Comparison of ENCODE assay signal across 8 mouse cellular contexts in genomic region chr17:47521551-47522258, GRCm38 (mm10). TPM values are rescaled to one million over a fixed set of nuclear protein-coding genes. Genes with fewer than 3 reads are reported as not detected.
DNase-seq lines count a peak whose midpoint lies in the region; ATAC-seq lines count a peak whose summit lies in the region.

No protein-coding gene starts in this region.

- peak overlapping the region; percentile 96 for H3K27ac ChIP-seq in kidney, embryonic 14.5 days (ENCODE audit: low read depth, low read length)

- peak overlapping the region; percentile 9; the same call in 1 of the 2 replicates for H3K4me3 ChIP-seq in kidney, embryonic 14.5 days (ENCODE audit: low read length)

- 4% methylated on average over 16 of the region's 17 CpGs for WGBS in kidney, embryonic 14.5 days

- H3K4me1 ChIP-seq in kidney, embryonic 14.5 days (ENCODE audit: control insufficient read depth, insufficient read depth, low read length) = peaks cover 30% of the 10 kb centered on the region

- no peaks in the 10 kb centered on the region for H3K36me3 ChIP-seq in kidney, embryonic 14.5 days (ENCODE audit: control insufficient read depth, insufficient read depth, low read length)

- H3K27me3 ChIP-seq in kidney, embryonic 14.5 days (ENCODE audit: control insufficient read depth, insufficient read depth, low read length) = no peaks in the 10 kb centered on the region

- peak; percentile 94 for ATAC-seq in kidney, embryonic 14.5 days (ENCODE audit: low FRiP score, low TSS enrichment)

- H3K9ac ChIP-seq in kidney, embryonic 14.5 days (ENCODE audit: low read depth, low read length) = peak overlapping the region; percentile 29; the same call in 1 of the 2 replicates

- H3K4me2 ChIP-seq in kidney, embryonic 14.5 days (replicated peaks; ENCODE audit: low read depth, low read length) = peak overlapping the region; percentile 33

- DNase-seq in left cerebral cortex, postnatal 14 days (ENCODE audit: low spot score in 2 of 2) = peak; percentile 56 to 65
- no peak for DNase-seq in left cerebral cortex, adult 9 months (ENCODE audit: low spot score in 2 of 2)
- peak; percentile 88 for DNase-seq in embryo, embryonic 10.5 days (ENCODE audit: low spot score)
- peak; percentile 79 to 87 for DNase-seq in heart, adult 9 months (ENCODE audit: low spot score in 2 of 2)
- DNase-seq in lung, postnatal 10 days = peak; percentile 90
- peak; percentile 93 for DNase-seq in retina, postnatal 1 day
- DNase-seq in cerebellum, postnatal 4 days (ENCODE audit: low spot score in 2 of 2) = no peak

- intact Hi-C loops in left cerebral cortex, postnatal 14 days (cut with DNase I) = no loop called here

- no peaks in the 10 kb centered on the region for H3K9me3 ChIP-seq in kidney, embryonic 14.5 days (ENCODE audit: control insufficient read depth, low read length)

RNA-seq across cellular contexts. Expression of gene Ccnd3, which starts 16.9 kb away (rescaled TPM):
- 10 to 100 TPM; 30.1 to 30.7 TPM for total RNA-seq in left cerebral cortex, postnatal 14 days (2021)
- 257 and 276 TPM in 2 replicates for polyA plus RNA-seq in kidney, embryonic 14.5 days (2014; fragmentation: Nextera tagmentation; extraction: Ambion mirVana)

RNA-seq across cellular contexts. Expression of gene Taf8, which starts 19.6 kb away (rescaled TPM):
- 10 to 100 TPM; 14.6 to 17.1 TPM for total RNA-seq in left cerebral cortex, postnatal 14 days (2021)
- polyA plus RNA-seq in kidney, embryonic 14.5 days (2014; fragmentation: Nextera tagmentation; extraction: Ambion mirVana) = 24.9 and 28.9 TPM in 2 replicates

Comparison
In these comparisons a context has a peak if more than half of its experiments do, and no peak if none do; other contexts are left out.
1. DNase-seq: peak in left cerebral cortex, postnatal 14 days (2 of 2), embryo, embryonic 10.5 days (single experiment), heart, adult 9 months (2 of 2), lung, postnatal 10 days (single experiment) and retina, postnatal 1 day (single experiment); none in left cerebral cortex, adult 9 months (0 of 2) and cerebellum, postnatal 4 days (0 of 2).